In the genomic region with DNA sequence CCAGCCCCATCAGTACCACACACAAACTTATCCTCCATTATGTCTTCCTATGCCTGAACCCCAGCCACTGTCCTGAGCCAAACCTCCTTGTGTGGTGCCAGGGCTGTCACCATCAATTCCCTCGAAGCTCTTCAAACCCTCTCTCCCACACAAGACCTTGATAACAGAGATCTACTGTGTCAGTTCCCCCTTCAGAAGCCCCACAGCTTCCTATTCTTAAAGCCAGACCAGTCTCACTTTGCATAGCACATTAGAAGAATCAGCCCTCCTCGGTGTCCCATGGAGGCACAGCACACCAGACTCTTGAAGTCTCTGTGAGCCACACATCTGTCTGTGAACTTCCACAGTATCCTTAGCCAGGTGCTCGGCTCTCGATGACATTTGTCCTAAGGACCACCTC, we compare ENCODE assay signal across 26 mouse cellular contexts. TPM values are rescaled to one million over a fixed set of nuclear protein-coding genes. Genes with fewer than 3 reads are reported as not detected.
DNase-seq lines count a peak whose midpoint lies in the region; ATAC-seq and TF ChIP-seq lines count a peak whose summit lies in the region.
"Had no signal": no experiment of that assay in that cellular context is flagged by ENCODE, and none has a peak within 500 bp of the region (broad histone marks: within the 10 kb centered on the region; RNA-seq: fewer than 3 reads in every experiment).

No protein-coding gene starts in this region.

- intact Hi-C loops in heart, adult 2 months (cut with DNase I) = no loop called here

- H3K4me1 ChIP-seq in heart, embryonic 10.5 days = peaks cover 13% of the 10 kb centered on the region
- no peaks in the 10 kb centered on the region for H3K4me1 ChIP-seq in heart, adult 2 months (ENCODE audit: control insufficient read depth, insufficient read depth, low read length)
- H3K4me1 ChIP-seq in lung, embryonic 16.5 days (replicated peaks; ENCODE audit: control insufficient read depth, insufficient read depth, low read length) = peaks cover 3% of the 10 kb centered on the region; the same call in 1 of the 2 replicates
- peaks cover 1% of the 10 kb centered on the region; the same call in 1 of the 2 replicates for H3K4me1 ChIP-seq in bone marrow, adult 2 months (ENCODE audit: control insufficient read depth, insufficient read depth, low read length)
- H3K4me1 ChIP-seq in forebrain, embryonic 15.5 days = peaks cover 15% of the 10 kb centered on the region
- H3K4me1 ChIP-seq in kidney, embryonic 14.5 days (ENCODE audit: control insufficient read depth, insufficient read depth, low read length) = peaks cover 4% of the 10 kb centered on the region; the same call in 1 of the 2 replicates
- H3K4me1 ChIP-seq: limb, embryonic 13.5 days; liver, embryonic 13.5 days had no signal

- TF ChIP-seq CTCF in heart, adult 2 months (IDR thresholded peaks at IDR 0.05) = no peak
- no peak for TF ChIP-seq CTCF in bone marrow, adult 2 months (IDR thresholded peaks at IDR 0.05; ENCODE audit: control insufficient read depth, insufficient read depth, low read length)

- H3K9me3 ChIP-seq in heart, embryonic 10.5 days = no peaks in the 10 kb centered on the region
- H3K9me3 ChIP-seq in lung, embryonic 16.5 days (ENCODE audit: control insufficient read depth, low read length) = no peaks in the 10 kb centered on the region
- no peaks in the 10 kb centered on the region for H3K9me3 ChIP-seq in forebrain, embryonic 15.5 days
- H3K9me3 ChIP-seq in kidney, embryonic 14.5 days (ENCODE audit: control insufficient read depth, low read length) = no peaks in the 10 kb centered on the region
- H3K9me3 ChIP-seq: embryonic facial prominence, embryonic 13.5 days; heart, embryonic 13.5 days; hindbrain, embryonic 15.5 days; kidney, embryonic 15.5 days; limb, embryonic 13.5 days; liver, embryonic 13.5 days had no signal

- no peaks in the 10 kb centered on the region for H3K27me3 ChIP-seq in heart, embryonic 10.5 days (ENCODE audit: insufficient read depth, poor library complexity, severe bottlenecking)
- no peaks in the 10 kb centered on the region for H3K27me3 ChIP-seq in heart, adult 2 months (ENCODE audit: control insufficient read depth, insufficient read depth, low read length)
- no peaks in the 10 kb centered on the region for H3K27me3 ChIP-seq in lung, embryonic 16.5 days (ENCODE audit: control insufficient read depth, insufficient read depth, low read depth, low read length)
- H3K27me3 ChIP-seq in forebrain, embryonic 15.5 days = no peaks in the 10 kb centered on the region
- H3K27me3 ChIP-seq in kidney, embryonic 14.5 days (ENCODE audit: control insufficient read depth, insufficient read depth, low read length) = no peaks in the 10 kb centered on the region
- H3K27me3 ChIP-seq: embryonic facial prominence, embryonic 13.5 days; hindbrain, embryonic 15.5 days; kidney, embryonic 15.5 days; limb, embryonic 13.5 days; liver, embryonic 13.5 days had no signal

- no peak overlapping the region for H3K4me3 ChIP-seq in heart, embryonic 10.5 days
- H3K4me3 ChIP-seq in heart, adult 2 months = no peak overlapping the region
- H3K4me3 ChIP-seq in lung, embryonic 16.5 days (ENCODE audit: low read length) = no peak overlapping the region
- H3K4me3 ChIP-seq in bone marrow, adult 2 months (replicated peaks; ENCODE audit: control insufficient read depth, low read depth, low read length) = no peak overlapping the region
- no peak overlapping the region for H3K4me3 ChIP-seq in forebrain, embryonic 15.5 days
- H3K4me3 ChIP-seq in kidney, embryonic 14.5 days (ENCODE audit: low read length) = no peak overlapping the region
- H3K4me3 ChIP-seq: embryonic facial prominence, embryonic 13.5 days; erythroblast, embryonic 14.5 days; heart, embryonic 13.5 days; hindbrain, embryonic 15.5 days; kidney, embryonic 15.5 days; limb, embryonic 13.5 days; liver, embryonic 13.5 days had no signal

- no peak overlapping the region for H3K27ac ChIP-seq in heart, embryonic 10.5 days
- no peak overlapping the region for H3K27ac ChIP-seq in heart, adult 2 months
- H3K27ac ChIP-seq in lung, embryonic 16.5 days (ENCODE audit: low read length) = no peak overlapping the region
- peak overlapping the region; percentile 79 for H3K27ac ChIP-seq in bone marrow, adult 2 months (ENCODE audit: control insufficient read depth, insufficient read depth, low read depth, low read length, poor library complexity)
- H3K27ac ChIP-seq in forebrain, embryonic 15.5 days (replicated peaks) = peak overlapping the region; percentile 64
- H3K27ac ChIP-seq in kidney, embryonic 14.5 days (ENCODE audit: low read depth, low read length) = no peak overlapping the region
- H3K27ac ChIP-seq: embryonic facial prominence, embryonic 13.5 days; heart, embryonic 13.5 days; hindbrain, embryonic 15.5 days; kidney, embryonic 15.5 days; limb, embryonic 13.5 days; liver, embryonic 13.5 days had no signal

- no peaks in the 10 kb centered on the region for H3K36me3 ChIP-seq in heart, embryonic 10.5 days
- H3K36me3 ChIP-seq in heart, adult 2 months (ENCODE audit: control insufficient read depth, insufficient read depth, low read length) = no peaks in the 10 kb centered on the region
- no peaks in the 10 kb centered on the region for H3K36me3 ChIP-seq in lung, embryonic 16.5 days (ENCODE audit: control insufficient read depth, insufficient read depth, low read length)
- no peaks in the 10 kb centered on the region for H3K36me3 ChIP-seq in forebrain, embryonic 15.5 days
- no peaks in the 10 kb centered on the region for H3K36me3 ChIP-seq in kidney, embryonic 14.5 days (ENCODE audit: control insufficient read depth, insufficient read depth, low read length)
- H3K36me3 ChIP-seq: embryonic facial prominence, embryonic 13.5 days; heart, embryonic 13.5 days; hindbrain, embryonic 15.5 days; kidney, embryonic 15.5 days; limb, embryonic 13.5 days; liver, embryonic 13.5 days had no signal

- ATAC-seq in lung, embryonic 16.5 days (ENCODE audit: low read depth) = 0 out of 2 replicates have a peak, but pooled peaks have one; percentile 2
- peak; percentile 43; the same call in 1 of the 2 replicates for ATAC-seq in forebrain, embryonic 15.5 days (replicated peaks)
- ATAC-seq in kidney, embryonic 14.5 days (ENCODE audit: low FRiP score, low TSS enrichment) = no peak
- ATAC-seq: activated CD4-positive, CD25-positive, alpha-beta regulatory T cell, adult 4 months had no signal

- H3K4me2 ChIP-seq in lung, embryonic 16.5 days (ENCODE audit: low read depth, low read length) = no peak overlapping the region
- no peak overlapping the region for H3K4me2 ChIP-seq in forebrain, embryonic 15.5 days (replicated peaks)
- H3K4me2 ChIP-seq in kidney, embryonic 14.5 days (replicated peaks; ENCODE audit: low read depth, low read length) = no peak overlapping the region
- H3K4me2 ChIP-seq: embryonic facial prominence, embryonic 13.5 days; heart, embryonic 13.5 days; hindbrain, embryonic 15.5 days; kidney, embryonic 15.5 days; limb, embryonic 13.5 days; liver, embryonic 13.5 days; lung, embryonic 14.5 days; midbrain, embryonic 11.5 days had no signal

- WGBS in heart, embryonic 10.5 days = 71% methylated on average over 4 of the region's 4 CpGs
- WGBS in heart, adult 2 months = 58% methylated on average over 4 of the region's 4 CpGs
- 59% methylated on average over 4 of the region's 4 CpGs for WGBS in lung, embryonic 16.5 days
- WGBS in bone marrow, adult 2 months = 45% methylated on average over 4 of the region's 4 CpGs
- 80% methylated on average over 4 of the region's 4 CpGs for WGBS in forebrain, embryonic 15.5 days
- WGBS in kidney, embryonic 14.5 days = 75% methylated on average over 4 of the region's 4 CpGs

- TF ChIP-seq POLR2A in heart, adult 2 months (IDR thresholded peaks at IDR 0.05; ENCODE audit: insufficient read depth, low read depth, low read length) = no peak
- no peak for TF ChIP-seq POLR2A in bone marrow, adult 2 months (IDR thresholded peaks at IDR 0.05; ENCODE audit: borderline replicate concordance, control insufficient read depth, low read depth, low read length)

- H3K9ac ChIP-seq in heart, adult 2 months (ENCODE audit: low read depth, low read length) = no peak overlapping the region
- no peak overlapping the region for H3K9ac ChIP-seq in lung, embryonic 16.5 days (ENCODE audit: low read length)
- no peak overlapping the region for H3K9ac ChIP-seq in forebrain, embryonic 15.5 days (replicated peaks)
- H3K9ac ChIP-seq in kidney, embryonic 14.5 days (ENCODE audit: low read depth, low read length) = no peak overlapping the region
- H3K9ac ChIP-seq: embryonic facial prominence, embryonic 13.5 days; heart, embryonic 13.5 days; hindbrain, embryonic 15.5 days; kidney, embryonic 15.5 days; limb, embryonic 13.5 days; liver, embryonic 13.5 days; lung, embryonic 14.5 days had no signal

- TF ChIP-seq EP300 in heart, adult 2 months (IDR thresholded peaks at IDR 0.05; ENCODE audit: insufficient read depth, low read depth, low read length) = no peak

- no peaks in the 10 kb centered on the region for H3K79me2 ChIP-seq in heart, adult 2 months (replicated peaks; ENCODE audit: control insufficient read depth, insufficient read depth, low read length)

- DNase-seq in heart, embryonic 10.5 days (ENCODE audit: low spot score) = peak; percentile 73
- DNase-seq in heart, adult 2 months = no peak
- DNase-seq in lung, postnatal 36 days = no peak
- DNase-seq in B cell, adult 2 months = no peak
- DNase-seq: adrenal gland, adult 8-10 months; cerebellum, adult 18-20 months; cerebellum, postnatal 25 days; heart, postnatal 14 days; kidney, postnatal 36 days; liver, embryonic 13.5 days; lung, postnatal 4 days; thymus, adult 18-20 months; thymus, postnatal 4 days had no signal

RNA-seq across cellular contexts. Expression of a gene that starts 41.6 kb away (rescaled TPM):
- polyA plus RNA-seq in heart, embryonic 10.5 days (2016; fragmentation: Nextera tagmentation; extraction: Ambion mirVana) = 2.5 and 3.0 TPM in 2 replicates
- total RNA-seq in heart, adult 2 months (2021) = 1 to 10 TPM; 2.3 to 2.4 TPM
- polyA plus RNA-seq in heart, adult 2 months (2012; rRNA removed) = 3.0 and 4.2 TPM in 2 replicates
- polyA plus RNA-seq in lung, embryonic 16.5 days (2015; fragmentation: Nextera tagmentation; extraction: Ambion mirVana) = 5.0 and 5.3 TPM in 2 replicates
- 3.6 and 7.4 TPM in 2 replicates for polyA plus RNA-seq in bone marrow, adult 2 months (2011; ENCODE audit: insufficient read depth, insufficient read length, low replicate concordance, missing spikeins)
- polyA plus RNA-seq in forebrain, embryonic 15.5 days (2015; fragmentation: Nextera tagmentation; extraction: Ambion mirVana) = 26.8 and 30.2 TPM in 2 replicates
- polyA plus RNA-seq in kidney, embryonic 14.5 days (2014; fragmentation: Nextera tagmentation; extraction: Ambion mirVana) = 4.5 and 6.4 TPM in 2 replicates
- polyA plus RNA-seq: activated CD4-positive, CD25-positive, alpha-beta regulatory T cell, adult 4 months had no signal

RNA-seq across cellular contexts. Expression of a gene that starts 55.9 kb away (rescaled TPM):
- 117 and 141 TPM in 2 replicates for polyA plus RNA-seq in heart, embryonic 10.5 days (2016; fragmentation: Nextera tagmentation; extraction: Ambion mirVana)
- total RNA-seq in heart, adult 2 months (2021) = 10 to 100 TPM; 19.3 to 20.6 TPM
- polyA plus RNA-seq in heart, adult 2 months (2012; rRNA removed) = 10.7 and 16.7 TPM in 2 replicates
- polyA plus RNA-seq in lung, embryonic 16.5 days (2015; fragmentation: Nextera tagmentation; extraction: Ambion mirVana) = 98.2 and 101 TPM in 2 replicates
- 10.7 and 17.6 TPM in 2 replicates for polyA plus RNA-seq in bone marrow, adult 2 months (2011; ENCODE audit: insufficient read depth, insufficient read length, low replicate concordance, missing spikeins)
- 93.8 and 99.1 TPM in 2 replicates for polyA plus RNA-seq in forebrain, embryonic 15.5 days (2015; fragmentation: Nextera tagmentation; extraction: Ambion mirVana)
- 142 and 151 TPM in 2 replicates for polyA plus RNA-seq in kidney, embryonic 14.5 days (2014; fragmentation: Nextera tagmentation; extraction: Ambion mirVana)

Comparison
In these comparisons a context has a peak if more than half of its experiments do, and no peak if none do; other contexts are left out.
1. H3K27ac ChIP-seq: peak in bone marrow, adult 2 months (single experiment) and forebrain, embryonic 15.5 days (single experiment); none in heart, embryonic 10.5 days (single experiment), heart, adult 2 months (single experiment), lung, embryonic 16.5 days (single experiment) and kidney, embryonic 14.5 days (single experiment).